Mouse (Mus musculus): ENCODE measurements at regions not wholly inside any gene's neighbourhood (a gene's known extent, or its start where the extent isn't known, plus 50 kb on each side); places are given as distances from the start of the nearest gene placed in this dataset.

DNA sequence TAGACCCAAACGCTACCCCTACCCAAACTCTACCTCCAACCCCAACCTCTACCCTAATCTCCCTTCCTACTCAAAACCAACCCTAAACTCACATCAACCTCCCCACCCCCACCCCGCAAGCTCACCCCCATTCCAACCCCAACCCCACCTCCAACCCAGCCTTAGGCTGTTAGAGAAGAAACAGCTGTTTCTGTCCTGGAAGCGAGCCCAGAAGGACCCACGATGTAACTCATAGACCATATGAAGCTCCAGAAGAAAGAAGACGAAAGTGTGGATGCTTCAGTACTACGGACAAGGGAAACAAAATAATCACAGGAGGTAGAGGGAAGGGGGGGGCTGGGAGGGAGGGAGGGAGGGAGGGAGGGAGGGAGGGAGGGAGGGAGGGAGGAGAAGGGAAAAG is 58.4 kb downstream of the Sox11 start:
- no peak for DNase-seq (ENCODE audit: low spot score in 2 of 2)

DNA sequence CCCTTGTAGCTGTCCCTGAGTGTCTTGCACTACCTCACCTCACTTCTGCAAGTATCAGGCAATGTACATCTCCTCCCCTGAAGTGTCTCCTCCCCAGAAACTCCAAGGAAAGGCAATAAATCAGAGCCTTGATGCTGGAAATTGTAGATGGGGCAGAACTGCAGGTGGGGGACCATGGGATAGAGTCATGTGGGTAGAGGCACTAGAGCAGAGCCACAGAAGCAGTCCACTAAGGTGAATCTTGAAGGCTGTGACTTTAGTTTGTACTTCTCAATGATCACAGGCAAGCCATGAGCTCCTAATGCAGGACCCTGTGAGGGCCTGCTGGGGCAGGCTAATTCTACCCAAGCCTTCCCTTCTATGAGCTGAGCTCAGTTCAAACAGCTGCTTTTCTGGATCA is 80.4 kb downstream of the Sox11 start:
- DNase-seq (ENCODE audit: low spot score in 2 of 2), result no peak

DNA sequence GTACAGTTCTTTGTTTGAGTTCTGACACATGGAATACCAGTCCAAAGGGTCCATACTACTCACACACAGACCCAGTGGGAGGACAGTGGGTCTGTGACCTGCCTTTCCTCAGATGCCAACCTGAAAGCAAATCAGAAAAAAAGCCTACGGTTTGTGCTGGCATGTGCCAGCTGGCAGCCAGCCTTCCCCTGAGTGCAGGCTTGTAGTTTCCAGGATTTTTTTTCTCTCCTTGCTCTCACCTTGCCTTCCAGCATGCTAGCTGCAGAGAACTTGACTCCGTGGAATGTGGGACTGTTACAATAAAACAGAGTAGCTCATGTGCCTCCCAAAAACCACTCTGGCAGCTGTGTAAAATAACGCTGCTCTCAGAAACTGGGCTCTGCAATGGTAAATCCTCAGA is 88.2 kb downstream of the Sox11 start:
- DNase-seq (ENCODE audit: low spot score in 2 of 2), result no peak

DNA sequence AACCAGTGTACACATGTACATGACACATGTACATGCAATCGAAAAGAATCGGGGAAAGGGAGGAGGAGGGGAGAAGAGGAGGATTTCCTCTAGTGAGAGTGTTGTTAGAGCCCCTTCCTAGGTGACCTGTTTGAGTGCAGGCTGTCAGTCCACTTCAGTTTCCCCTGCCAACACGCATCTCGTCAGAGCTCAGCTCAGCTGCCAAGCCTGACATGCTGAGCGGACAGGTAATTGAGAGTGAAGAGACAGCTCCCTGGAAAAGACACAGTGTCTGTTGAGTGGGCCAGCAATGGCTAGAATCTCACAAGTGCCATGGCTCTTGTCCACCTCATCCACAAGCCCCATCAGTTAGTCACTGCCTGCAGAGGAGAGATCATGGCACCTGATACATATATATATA is 90.9 kb downstream of the Sox11 start:
- DNase-seq (ENCODE audit: low spot score in 2 of 2), result no peak

DNA sequence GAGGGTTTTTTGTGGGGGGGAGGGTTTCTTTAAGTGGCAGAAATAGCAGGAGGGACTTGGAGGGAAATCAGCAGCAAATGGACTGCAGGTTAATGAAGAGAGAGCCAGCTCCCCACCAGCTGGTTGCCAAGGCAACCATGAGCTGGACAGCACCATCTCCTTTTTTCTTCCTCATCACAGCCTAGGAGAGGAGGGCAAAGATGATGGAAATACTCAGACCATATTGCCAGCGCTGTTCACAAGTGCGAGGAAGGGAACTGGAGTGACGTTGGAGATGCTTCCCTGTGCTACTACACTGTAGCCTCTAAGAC is 93.9 kb downstream of the Sox11 start:
- DNase-seq (ENCODE audit: low spot score in 2 of 2), result no peak

DNA sequence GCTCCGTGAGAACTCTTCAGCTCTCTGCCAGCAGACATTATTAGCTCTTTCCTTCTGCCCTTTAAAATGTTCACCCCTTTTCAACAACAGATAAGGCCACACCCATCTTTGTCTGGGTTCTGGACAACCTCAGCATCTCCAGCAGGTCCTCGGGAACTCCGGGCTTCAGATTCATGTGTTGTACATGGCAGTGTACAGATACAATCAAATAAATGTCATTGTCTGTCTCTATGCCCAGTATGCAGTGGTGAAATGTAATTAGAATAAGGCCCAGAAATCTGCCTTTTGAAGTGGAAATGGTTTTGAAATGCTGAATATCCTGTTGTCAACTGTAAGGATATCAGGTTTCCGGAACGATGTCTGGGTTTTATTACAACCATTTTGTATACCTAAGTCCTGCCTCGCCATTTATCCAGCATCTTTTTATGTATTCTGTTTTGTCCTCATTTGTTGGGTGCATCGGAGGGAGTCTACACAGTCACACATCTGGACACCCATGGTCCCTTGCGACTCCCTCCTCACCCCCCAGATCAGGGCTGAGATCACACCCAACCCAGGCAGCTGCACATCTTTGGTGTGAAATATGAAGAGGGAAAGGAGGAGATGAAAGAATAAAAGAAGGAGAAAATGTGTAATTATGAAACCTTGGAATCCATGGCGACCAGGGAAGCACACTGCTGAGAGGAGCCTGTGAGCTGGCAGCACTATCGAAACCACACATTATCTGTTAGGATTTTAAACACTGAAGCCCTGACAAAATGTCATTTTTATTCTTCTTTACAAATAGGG is 94.4 kb downstream of the Sox11 start:
- DNase-seq (ENCODE audit: low spot score in 2 of 2), result no peak

DNA sequence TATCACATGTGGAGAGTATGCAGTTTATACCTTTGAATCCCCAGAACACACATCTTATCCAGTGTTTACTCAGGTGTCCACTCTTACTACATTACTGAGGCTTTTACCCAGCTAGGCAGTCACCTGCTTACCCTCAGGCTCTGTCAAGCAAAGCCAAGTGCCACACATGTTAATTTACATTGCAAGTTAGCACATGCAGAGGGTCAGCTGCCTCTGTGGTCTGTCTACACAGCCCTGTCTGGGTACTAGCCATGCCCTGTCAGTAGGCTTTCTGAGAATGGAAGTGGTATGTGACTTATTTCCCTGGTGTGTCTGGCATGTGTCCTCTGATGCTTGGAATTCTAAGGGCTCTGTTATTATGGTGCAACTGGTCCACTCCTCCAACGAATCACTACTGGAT is 106.6 kb downstream of the Sox11 start:
- no peak for DNase-seq (ENCODE audit: low spot score in 2 of 2)

DNA sequence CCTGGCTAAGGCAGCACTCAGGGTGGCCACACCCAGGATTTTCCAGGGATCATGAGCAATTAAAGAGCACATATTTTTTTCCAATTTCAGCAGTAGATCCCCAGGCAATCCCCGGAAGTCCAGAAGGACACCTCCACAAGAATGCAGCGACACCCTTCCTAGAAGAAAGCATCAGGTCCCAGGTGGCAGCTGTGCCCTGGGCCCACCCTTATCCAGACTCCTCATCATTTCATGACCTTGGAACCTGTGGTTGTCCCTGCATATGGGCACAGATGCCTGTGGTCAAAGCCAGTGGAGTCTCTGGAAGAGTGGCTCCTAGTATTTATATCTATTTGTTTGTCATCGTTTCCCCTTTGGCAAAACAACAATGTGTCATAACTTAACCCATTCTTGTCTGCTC is 120.8 kb downstream of the Sox11 start:
- DNase-seq (ENCODE audit: low spot score in 2 of 2), result no peak

DNA sequence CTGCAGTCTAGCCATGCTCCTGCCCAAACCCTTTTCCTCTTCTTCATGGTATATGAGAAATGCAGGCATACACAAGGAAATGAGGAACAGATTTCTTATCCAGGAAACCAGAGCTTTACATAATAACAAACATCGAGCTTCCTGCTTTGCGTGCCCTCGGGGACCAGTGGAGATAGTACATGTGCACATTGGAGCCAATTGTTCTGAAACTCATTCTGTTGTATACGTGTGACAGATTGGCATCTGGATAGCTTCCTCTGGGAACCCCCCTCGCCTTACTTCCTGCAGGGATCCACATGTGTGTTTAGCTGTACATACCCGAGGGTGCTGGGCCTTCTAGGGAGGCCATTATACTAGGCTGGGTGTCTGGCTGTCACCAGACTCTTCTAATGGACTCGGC is 141.2 kb downstream of the Sox11 start:
- no peak for DNase-seq (ENCODE audit: low spot score in 2 of 2)

DNA sequence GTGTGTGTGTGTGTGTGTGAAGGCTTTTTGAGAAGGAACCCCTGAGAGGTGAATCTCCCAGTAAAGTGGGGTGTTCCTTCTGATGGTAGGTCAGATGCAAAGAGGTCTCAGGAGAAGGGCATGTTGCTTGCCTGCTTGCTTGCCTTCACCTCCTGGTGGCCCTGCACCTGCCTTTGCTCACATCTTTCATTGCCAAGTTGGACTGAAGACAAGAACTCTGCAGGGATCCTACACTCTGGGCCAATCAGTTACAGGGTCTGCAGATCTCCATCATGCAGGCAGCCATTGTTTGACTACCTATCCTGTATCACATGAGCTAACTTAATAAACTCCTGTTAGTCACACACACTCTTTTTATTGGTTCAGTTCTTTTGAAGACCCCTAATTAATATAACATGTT is 148.4 kb downstream of the Sox11 start:
- no peak for DNase-seq (ENCODE audit: low spot score in 2 of 2)

DNA sequence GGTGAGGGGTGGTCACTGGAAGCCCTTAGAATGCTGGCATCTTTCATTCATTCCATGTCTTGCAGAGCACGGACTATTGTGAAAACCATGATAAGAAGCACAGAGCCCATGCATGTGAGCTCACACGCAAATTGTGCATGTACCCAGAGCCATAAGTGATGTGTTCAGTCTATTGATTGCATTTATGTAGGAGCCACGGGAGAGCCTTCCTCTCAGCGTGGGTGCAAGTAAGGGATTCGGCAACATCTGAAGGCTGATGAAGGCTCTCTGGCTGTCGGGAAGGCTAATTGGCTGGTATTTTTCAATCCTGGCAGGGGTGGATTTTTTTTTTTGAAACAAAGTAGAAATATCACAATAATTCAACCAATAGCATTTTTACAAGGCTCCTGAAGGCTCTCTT is 150.5 kb downstream of the Sox11 start:
- no peak for DNase-seq (ENCODE audit: low spot score in 2 of 2)

DNA sequence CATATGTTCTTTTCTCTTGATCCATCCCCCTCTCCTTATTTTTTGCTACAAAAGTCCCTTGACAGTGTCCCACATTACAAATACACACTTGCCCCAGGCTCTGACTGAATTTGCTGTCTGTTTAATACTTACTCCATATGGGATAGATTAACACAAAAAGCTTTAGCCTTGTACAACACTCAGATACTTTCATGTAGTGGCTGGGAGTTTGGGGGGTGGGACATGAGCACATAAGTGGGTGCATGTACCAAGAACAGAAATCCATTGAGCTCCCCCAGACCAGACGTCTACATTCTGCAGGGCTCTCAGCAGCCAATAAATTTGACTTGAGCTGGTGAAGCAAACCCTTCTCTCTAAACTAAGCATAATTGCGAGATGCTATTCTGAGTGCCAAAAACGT is 154.9 kb downstream of the Sox11 start:
- DNase-seq (ENCODE audit: low spot score in 2 of 2), result no peak

DNA sequence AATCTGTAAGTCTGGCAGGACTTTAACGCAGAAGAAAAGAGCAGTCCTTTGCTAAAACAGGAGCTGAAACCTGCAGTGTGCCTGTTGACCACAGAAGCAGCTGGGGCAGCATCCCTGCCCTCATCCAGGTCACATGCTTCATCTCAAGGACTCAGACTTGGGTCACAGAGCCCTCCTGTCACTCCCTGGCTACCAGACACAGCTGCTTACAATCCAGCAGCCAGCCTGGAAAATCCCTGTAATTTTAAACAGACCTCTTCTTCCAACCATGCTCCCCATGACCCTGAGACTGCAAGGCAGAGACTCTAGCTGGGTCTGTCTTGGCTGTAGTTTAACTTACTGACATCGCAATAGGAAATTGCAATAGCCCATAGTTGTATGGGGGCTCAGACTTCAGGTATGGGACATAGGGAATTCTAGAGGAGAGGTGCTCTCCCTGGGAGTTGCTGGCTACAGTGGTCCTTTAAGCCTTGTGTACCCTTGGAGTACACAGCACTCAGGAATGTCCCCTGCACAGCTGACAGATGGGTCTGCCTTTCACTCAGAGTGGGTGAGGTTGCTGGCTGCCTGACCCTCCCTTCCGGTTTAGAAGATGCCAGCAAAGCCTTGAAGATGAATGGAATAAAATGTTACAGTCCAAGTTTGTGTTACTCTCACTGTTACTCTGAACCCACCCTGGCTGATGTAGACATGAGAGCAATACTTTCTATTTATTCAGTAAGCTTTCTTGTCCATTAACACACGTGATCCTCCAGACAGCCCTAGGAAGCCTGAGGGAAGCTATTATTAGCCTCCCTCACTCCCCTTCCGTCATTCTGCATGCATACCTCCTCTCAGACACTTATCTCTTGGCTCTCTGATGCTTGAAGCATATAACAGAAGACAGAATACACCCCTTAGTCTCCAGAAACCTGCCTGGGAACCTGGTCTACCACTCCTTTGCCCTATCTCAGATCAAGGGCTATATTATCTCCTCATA is 159.7 kb downstream of the Sox11 start:
- DNase-seq (ENCODE audit: low spot score in 2 of 2), result no peak

DNA sequence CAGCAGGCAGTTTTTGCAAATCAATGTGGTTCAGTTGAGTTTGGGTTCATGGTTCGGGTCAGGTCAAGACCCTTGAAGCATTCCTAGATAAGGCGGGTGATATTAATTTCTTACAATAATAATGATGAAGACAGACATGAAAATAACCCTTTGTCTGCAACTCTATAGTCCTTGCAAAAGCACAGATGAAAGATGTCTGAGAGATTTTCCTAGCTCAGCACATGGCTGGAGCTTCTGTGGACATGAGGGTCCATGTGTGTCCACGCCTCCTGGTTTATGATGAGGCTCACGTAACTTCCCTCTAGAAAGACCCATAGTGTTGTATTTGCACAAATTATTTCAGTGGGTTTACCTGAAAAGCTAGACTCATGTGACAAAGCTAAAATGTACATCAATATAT is 168.8 kb downstream of the Sox11 start:
- DNase-seq (ENCODE audit: low spot score in 2 of 2), result no peak

DNA sequence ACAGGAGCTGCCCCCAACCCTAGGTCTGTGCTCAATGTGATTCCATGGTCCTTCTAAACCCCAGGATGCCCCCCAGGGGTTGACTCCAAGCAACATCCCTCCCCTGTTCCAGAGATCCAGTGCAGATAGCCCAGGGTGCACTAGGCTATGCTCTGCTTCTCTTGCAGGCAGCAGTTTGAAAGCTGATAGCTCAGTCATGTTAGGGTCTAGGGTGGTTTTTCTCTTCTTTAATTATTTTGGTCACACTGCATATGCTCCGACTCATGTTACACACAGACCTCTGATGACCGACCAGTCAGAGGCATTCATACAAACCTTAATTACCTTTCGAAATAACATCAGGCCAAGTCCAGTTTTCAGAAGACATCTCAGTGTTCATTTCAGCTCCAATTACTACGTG is 169.2 kb downstream of the Sox11 start:
- no peak for DNase-seq (ENCODE audit: low spot score in 2 of 2)

DNA sequence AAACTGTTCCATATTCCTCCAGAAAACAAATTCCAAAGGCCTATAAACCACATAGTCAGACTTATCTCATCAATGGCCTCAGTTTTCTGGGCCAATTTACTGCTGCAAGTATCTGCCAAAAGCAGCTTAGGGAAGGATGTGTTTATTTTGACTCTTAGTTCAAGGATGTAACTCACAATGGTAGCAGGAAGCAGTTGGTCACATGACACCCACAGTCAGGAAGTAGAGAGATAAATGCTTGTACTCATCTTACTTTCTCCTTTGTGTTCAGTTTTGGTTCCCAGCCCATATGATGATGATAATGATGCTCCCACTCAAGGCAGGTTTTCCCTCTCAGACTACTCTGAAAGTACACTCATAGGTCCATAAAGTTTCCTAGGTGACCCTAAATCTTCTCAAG is 170.8 kb downstream of the Sox11 start:
- DNase-seq (ENCODE audit: low spot score in 2 of 2), result no peak

DNA sequence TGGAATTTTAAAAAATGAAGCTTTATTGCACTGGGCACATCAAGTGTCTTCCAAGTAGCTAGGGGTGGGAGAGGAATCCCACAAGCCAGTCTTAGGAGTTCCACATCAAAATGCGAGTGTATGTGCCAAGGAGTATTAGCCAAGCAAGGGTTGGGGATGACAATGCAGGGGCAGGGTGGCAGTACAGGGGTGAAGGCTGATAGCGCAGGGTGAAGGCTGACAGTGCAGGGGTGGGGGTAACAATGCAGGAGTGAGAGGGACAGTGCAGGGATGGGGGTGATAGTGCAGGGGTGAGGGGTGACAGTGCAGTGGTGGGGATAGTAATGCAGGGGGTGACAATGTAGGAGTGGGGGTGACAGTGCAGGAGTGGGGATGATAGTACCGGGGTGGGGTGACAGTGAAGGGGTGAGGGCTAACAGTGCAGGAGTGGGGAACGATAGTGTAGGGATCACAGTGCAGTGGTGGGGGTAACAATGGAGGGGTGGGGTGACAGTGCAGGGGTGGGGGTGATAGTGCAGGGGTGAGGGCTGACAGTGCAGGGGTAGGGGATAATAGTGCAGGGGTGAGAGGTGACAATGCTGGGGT is 177.4 kb downstream of the Sox11 start:
- no peak for DNase-seq (ENCODE audit: low spot score in 2 of 2)

DNA sequence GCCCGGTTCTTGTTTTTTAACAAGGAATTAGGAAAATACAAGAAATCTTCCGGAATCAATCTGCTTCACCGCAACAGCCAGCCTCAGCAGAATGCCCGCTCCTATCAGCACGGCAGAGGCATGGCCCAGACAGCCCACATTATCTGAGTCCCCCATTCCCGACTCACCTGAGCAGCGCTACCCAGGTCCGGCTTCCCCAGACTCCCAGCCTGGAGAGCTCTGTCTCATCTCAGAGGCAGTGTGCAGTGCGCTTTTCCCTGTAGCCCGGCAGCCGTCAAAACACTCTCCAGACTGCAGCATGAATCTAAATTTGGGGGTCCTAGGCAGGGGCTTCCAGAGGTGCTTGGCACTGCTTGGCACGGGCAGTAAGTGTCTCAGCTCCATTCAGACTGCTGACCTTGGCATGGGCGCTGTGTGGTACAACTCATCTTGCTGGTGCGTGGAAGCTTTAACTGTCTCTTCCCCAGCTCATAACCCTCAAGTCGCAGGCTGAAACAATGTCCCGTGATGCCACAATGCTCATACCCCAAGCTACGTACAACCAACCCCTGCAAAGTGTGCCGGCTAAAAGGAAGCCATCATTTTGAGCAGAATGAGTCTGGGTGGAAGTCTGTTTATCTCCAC is 182.2 kb downstream of the Sox11 start:
- no peak for DNase-seq (ENCODE audit: low spot score in 2 of 2)

DNA sequence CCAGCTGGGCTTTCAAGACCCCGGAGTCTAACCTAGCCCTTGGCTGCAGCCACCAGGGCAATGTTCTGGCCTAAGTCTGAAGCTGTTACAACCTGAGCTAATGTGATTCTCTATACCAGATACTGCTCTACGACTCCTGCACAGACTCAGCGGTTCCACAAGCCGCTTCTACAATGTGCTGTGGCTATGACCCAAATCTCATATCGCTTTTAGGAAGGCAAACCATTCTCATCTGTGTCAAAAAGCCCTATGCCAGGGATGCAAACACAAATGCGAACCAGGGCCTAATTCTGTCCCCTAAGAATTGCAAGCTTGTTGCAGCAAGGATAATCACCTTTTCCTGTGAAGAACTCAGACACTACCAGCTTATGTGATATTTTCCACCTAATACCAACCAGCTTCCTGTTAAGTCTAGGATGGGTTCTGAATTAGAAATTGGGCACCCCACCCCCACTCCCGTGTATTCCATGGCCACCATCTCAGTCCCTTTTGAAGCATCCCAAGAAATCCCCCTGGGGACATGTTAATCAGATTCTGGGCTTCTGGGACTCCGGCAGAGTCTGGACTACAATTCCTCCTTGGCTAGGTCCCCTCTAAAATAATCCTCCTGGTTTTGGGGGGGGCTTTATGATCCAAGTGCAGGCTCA is 182.8 kb downstream of the Sox11 start:
- no peak for DNase-seq (ENCODE audit: low spot score in 2 of 2)

DNA sequence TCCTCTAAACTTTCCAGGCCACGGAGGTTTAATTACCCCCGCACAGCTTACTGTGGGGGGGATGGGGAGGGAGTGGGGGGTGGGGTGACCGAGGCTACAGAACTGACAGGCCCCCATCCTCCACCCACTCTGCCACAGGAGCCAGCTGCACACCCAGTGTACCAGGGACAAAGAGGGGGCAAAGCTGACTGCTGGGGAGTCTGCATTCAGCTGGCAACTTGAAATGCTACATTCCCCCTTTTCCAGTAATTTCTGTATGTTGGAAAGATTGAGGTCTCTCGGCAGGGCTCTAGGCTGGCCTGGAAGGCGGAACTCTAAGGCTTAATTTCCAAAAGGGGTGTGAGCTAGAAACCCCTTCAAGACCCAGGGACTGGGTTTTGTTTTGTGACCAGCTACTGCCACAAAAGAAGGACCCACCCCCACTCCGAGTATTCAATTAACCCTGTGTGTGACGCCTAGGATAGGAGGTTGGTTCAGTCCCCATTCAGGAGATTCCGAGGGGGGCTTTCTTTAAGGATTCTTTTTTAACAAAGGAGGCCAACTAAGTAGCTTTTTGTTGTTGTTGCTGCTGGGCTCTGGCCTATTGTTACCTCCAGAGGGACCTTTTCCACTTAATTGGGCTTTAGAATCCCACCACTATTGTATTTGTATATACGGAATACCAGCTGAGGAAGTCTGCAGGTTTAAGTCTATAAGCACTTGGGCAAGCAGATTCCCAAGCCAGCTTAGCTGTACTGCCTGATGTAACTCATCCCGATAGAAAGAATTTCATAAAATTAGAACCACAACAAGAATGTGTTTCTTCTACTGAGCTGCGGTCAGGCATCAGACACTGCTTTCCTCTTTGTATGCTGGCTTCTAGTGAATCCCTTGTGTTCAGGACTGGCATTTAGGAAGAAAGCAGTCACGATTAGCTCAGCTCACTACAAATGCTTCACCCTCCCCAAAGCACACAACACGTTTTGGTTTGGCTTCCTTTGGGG is 191.2 kb downstream of the Sox11 start:
- DNase-seq (ENCODE audit: low spot score in 2 of 2), result no peak

DNA sequence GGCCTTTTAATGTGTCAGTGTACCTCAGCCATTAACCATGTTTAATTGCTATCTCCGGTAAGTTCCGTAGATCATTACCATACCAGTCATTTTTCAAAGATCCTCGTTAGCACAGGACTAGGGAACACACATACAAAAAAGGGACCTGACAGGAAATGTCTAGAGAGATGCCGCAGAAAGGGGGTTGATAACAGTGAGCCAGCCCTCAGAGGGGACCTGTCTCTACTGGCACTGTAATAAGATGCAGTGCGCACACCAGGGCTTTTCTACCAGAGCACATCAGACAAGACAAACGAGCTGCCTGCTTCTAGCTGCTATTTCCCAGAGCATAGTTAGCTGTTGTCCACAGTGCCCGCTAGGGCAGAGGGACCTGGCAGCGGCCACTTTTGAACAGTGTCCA is 199.1 kb downstream of the Sox11 start:
- DNase-seq (ENCODE audit: low spot score in 2 of 2), result no peak

All from spleen, postnatal 14 days (tissue).